Mouse (Mus musculus) hindbrain, embryonic 16.5 days (tissue): ENCODE measurements around the gene Ap5b1. TPM values are rescaled to one million over a fixed set of nuclear protein-coding genes. Genes with fewer than 3 reads are reported as not detected.

Experiments
- ATAC-seq: fragments of 200-750 bp; cut with Nextera tagmentation; 2 replicates; pipeline ENCODE4 v1.8.0; 2017; ENCODE audit warnings: moderate TSS enrichment, moderate library complexity
- H3K27ac ChIP-seq: fragments of 300-500 bp; sonication (generic); 2 replicates; pipeline ENCODE4 v1.5.1; 2014; ENCODE audit warnings: low read depth, mild to moderate bottlenecking, control low read depth, low read length, moderate library complexity
- H3K27me3 ChIP-seq: fragments of 300-500 bp; sonication (generic); replicated peaks from 2 replicates; pipeline ENCODE4 v1.6.1; 2014; ENCODE audit warnings: low read length; ENCODE audit not compliant: control insufficient read depth, insufficient read depth
- H3K36me3 ChIP-seq: fragments of 300-500 bp; sonication (generic); 2 replicates; pipeline ENCODE4 v1.6.1; 2014; ENCODE audit warnings: mild to moderate bottlenecking, low read length, moderate library complexity, mixed read lengths; ENCODE audit not compliant: control insufficient read depth, insufficient read depth
- H3K4me1 ChIP-seq: fragments of 300-500 bp; sonication (generic); 2 replicates; pipeline ENCODE4 v1.6.1; 2014; ENCODE audit warnings: low read depth, low read length; ENCODE audit not compliant: control insufficient read depth, insufficient read depth
- H3K4me2 ChIP-seq: fragments of 300-500 bp; sonication (generic); 2 replicates; pipeline ENCODE4 v1.6.1; 2014; ENCODE audit warnings: mild to moderate bottlenecking, low read length, control low read depth, moderate library complexity
- H3K4me3 ChIP-seq: fragments of 300-500 bp; sonication (generic); 2 replicates; pipeline ENCODE4 v1.5.1; 2014; ENCODE audit warnings: mild to moderate bottlenecking, low read length, control low read depth, moderate library complexity
- H3K9ac ChIP-seq: fragments of 300-500 bp; sonication (generic); 2 replicates; pipeline ENCODE4 v1.6.1; 2014; ENCODE audit warnings: low read depth, mild to moderate bottlenecking, control low read depth, low read length, moderate library complexity
- H3K9me3 ChIP-seq: fragments of 300-500 bp; sonication (generic); 2 replicates; pipeline ENCODE4 v1.6.1; 2014; ENCODE audit warnings: mild to moderate bottlenecking, low read length, moderate library complexity; ENCODE audit not compliant: control insufficient read depth
- WGBS: fragments of 180-500 bp; shearing (Covaris S2); extraction: QIAGEN DNeasy Blood & Tissue Kit; methylation state at CpG from one replicate; pipeline ENCODE4 v1.1.7; 2014; 5-methylcytosine and 5-hydroxymethylcytosine counted together
- polyA plus RNA-seq: library from polyadenylated mRNA; unstranded; fragments of >200 nt; fragmentation: Nextera tagmentation; extraction: Ambion mirVana; gene quantifications from 2 replicates; pipeline ENCODE4 v1.2.1, GENCODE M21; 2015

The Ap5b1 gene
- polyA plus RNA-seq, 1 experiment from 2014 or later, result 3.4 TPM

DNA sequence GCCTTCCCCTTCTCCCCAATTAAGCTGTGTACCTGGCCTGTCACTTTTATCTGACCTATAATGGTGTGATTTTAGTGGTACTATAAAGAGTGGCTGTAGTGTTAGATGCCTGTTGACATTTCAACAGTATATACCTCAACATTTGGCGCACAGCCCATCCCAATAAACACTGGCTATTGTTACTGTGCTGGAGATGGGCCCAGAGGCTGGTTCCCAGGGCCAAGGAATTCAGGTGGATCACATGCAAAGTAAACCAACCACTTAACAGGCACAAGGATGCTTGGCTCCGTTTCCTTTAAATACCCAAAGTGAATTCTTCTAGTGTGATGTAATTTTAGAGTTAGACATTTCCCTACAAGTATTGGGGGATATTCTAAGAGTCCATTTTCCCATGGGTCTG, 47.1 kb downstream of the Ap5b1 start:
- 60% methylated on average over 2 of the region's 2 CpGs for WGBS

DNA sequence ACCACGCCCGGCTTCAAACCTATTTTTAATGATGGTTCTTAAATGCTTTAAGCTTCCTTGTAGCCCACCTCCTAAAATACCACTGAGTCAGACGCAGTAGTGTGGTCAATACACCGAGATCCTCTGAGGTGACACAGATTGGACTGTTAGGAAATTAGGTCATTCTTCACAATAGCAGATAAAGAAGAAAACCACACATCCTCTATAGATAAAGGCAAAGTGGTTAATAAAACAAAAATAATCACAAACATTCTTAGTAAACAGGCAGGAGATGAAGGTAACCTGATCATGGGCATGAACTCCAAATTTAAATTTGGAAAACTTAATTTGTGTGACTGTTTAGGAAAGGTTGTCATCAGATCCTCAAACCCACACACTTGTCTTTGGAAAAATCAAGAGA, 52.2 kb downstream of the Ap5b1 start:
- ATAC-seq, result no peak
- Histone ChIP-seq H3K9me3 (no peaks in the 10 kb centered on the region), H3K36me3 (no peaks in the 10 kb centered on the region), H3K9ac (no peak overlapping the region), H3K4me2 (no peak overlapping the region), H3K4me3 (no peak overlapping the region), H3K27ac (no peak overlapping the region), H3K27me3 (no peaks in the 10 kb centered on the region; the same call in 1 of the 2 replicates), H3K4me1 (no peaks in the 10 kb centered on the region)
- WGBS, result 90% methylated on average over 4 of the region's 4 CpGs

More for the DNA sequence above, 47.1 kb downstream of the Ap5b1 start:
- Histone ChIP-seq H3K36me3 (no peaks in the 10 kb centered on the region), H3K4me3 (no peak overlapping the region), H3K4me1 (peaks cover 5% of the 10 kb centered on the region), H3K27ac (no peak overlapping the region), H3K9me3 (no peaks in the 10 kb centered on the region), H3K27me3 (no peaks in the 10 kb centered on the region; the same call in 1 of the 2 replicates), H3K4me2 (no peak overlapping the region), H3K9ac (no peak overlapping the region)
- ATAC-seq, result no peak

Other genes starting within 250 kb of the Ap5b1 start
- not detected in 2 replicates for gene Catsper1, start 232.3 kb upstream of the Ap5b1 start, polyA plus RNA-seq
- 9.8 and 11.9 TPM in 2 replicates for gene Cst6, start 218.5 kb upstream of the Ap5b1 start, polyA plus RNA-seq
- gene Eif1ad, start 201.3 kb upstream of the Ap5b1 start, polyA plus RNA-seq, result 40.6 and 44.4 TPM in 2 replicates
- gene Banf1, start 200.9 kb upstream of the Ap5b1 start, polyA plus RNA-seq, result 315 and 333 TPM in 2 replicates
- 58.8 and 66.0 TPM in 2 replicates for gene Sart1, start 179.3 kb upstream of the Ap5b1 start, polyA plus RNA-seq
- gene Tsga10ip, start 165.5 kb upstream of the Ap5b1 start, polyA plus RNA-seq, result 0.36 TPM in 1 of 2 replicates, not detected in the other
- 301 and 318 TPM in 2 replicates for gene Drap1, start 143.0 kb upstream of the Ap5b1 start, polyA plus RNA-seq
- 38.5 and 72.7 TPM in 2 replicates for gene AI837181, start 142.9 kb upstream of the Ap5b1 start, polyA plus RNA-seq
- gene Fosl1, start 120.5 kb upstream of the Ap5b1 start, polyA plus RNA-seq, result not detected in 2 replicates
- 11.4 and 12.4 TPM in 2 replicates for gene Ccdc85b, start 110.1 kb upstream of the Ap5b1 start, polyA plus RNA-seq
- gene Fibp, start 107.4 kb upstream of the Ap5b1 start, polyA plus RNA-seq, result 147 and 153 TPM in 2 replicates
- 4.5 TPM in 2 replicates for gene Ctsw, start 99.5 kb upstream of the Ap5b1 start, polyA plus RNA-seq
- gene Efemp2, start 94.1 kb upstream of the Ap5b1 start, polyA plus RNA-seq, result 44.2 and 53.1 TPM in 2 replicates
- gene Mus81, start 79.6 kb upstream of the Ap5b1 start, polyA plus RNA-seq, result 50.9 and 54.5 TPM in 2 replicates
- gene Cfl1, start 77.6 kb upstream of the Ap5b1 start, polyA plus RNA-seq, result 3,487 and 3,609 TPM in 2 replicates
- gene 1700020D05Rik, start 64.2 kb upstream of the Ap5b1 start, polyA plus RNA-seq, result 0.15 TPM in 1 of 2 replicates, not detected in the other
- 92.7 and 101 TPM in 2 replicates for gene Snx32, start 57.5 kb upstream of the Ap5b1 start, polyA plus RNA-seq
- 0.11 and 0.20 TPM in 2 replicates for gene Ovol1, start 7.4 kb upstream of the Ap5b1 start, polyA plus RNA-seq
- gene Rnaseh2c, start 33.8 kb downstream of the Ap5b1 start, polyA plus RNA-seq, result 62.0 and 75.4 TPM in 2 replicates
- 63.3 and 70.6 TPM in 2 replicates for gene Kat5, start 42.2 kb downstream of the Ap5b1 start, polyA plus RNA-seq
- gene Rela, start 69.5 kb downstream of the Ap5b1 start, polyA plus RNA-seq, result 35.7 and 38.7 TPM in 2 replicates
- 14.3 and 19.1 TPM in 2 replicates for gene Sipa1, start 95.7 kb downstream of the Ap5b1 start, polyA plus RNA-seq
- gene Map3k11, start 120.7 kb downstream of the Ap5b1 start, polyA plus RNA-seq, result 9.2 and 13.2 TPM in 2 replicates
- gene Pcnx3, start 120.9 kb downstream of the Ap5b1 start, polyA plus RNA-seq, result 22.6 and 24.8 TPM in 2 replicates
- gene Kcnk7, start 136.3 kb downstream of the Ap5b1 start, polyA plus RNA-seq, result not detected in 2 replicates
- gene Ehbp1l1, start 158.3 kb downstream of the Ap5b1 start, polyA plus RNA-seq, result 21.6 and 29.7 TPM in 2 replicates
- gene Fam89b, start 161.6 kb downstream of the Ap5b1 start, polyA plus RNA-seq, result 118 and 128 TPM in 2 replicates
- 11.6 and 15.4 TPM in 2 replicates for gene Ltbp3, start 172.9 kb downstream of the Ap5b1 start, polyA plus RNA-seq
- gene Scyl1, start 203.4 kb downstream of the Ap5b1 start, polyA plus RNA-seq, result 83.2 and 93.9 TPM in 2 replicates